Mouse (Mus musculus) yolk sac, embryonic 10.5 days (tissue): ENCODE measurements around the gene Dst.
A peak's percentile ranks its signal among the peaks of the same experiment; 100 is the strongest.
"Not testable (repeated sequence)": the region's sequence is repeated elsewhere in the genome, so short reads cannot be mapped to it uniquely, and the experiment has no call there.

Experiments used
- DNase-seq: peaks from one replicate; pipeline ENCODE4 v3.0.0-alpha.2; 2017; ENCODE audit warnings: low spot score

Dst gene

DNA sequence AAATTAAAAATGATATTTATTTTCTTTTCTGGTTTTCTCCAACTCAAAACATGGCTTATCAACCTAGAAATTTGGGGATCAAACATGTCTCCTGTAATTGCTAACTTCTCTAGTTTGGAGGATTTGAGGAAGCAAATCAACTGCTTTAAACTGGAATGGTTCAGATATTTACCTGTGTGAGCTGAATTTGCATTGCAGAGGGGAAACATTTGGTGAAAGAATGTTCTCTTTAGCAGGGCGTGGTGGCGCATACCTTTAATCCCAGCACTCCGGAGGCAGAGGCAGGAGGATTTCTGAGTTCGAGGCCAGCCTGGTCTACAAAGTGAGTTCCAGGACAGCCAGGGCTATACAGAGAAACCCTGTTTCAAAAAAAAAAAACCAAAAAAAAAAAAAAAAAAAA is 158.4 kb downstream of the Dst start:
- not testable (repeated sequence) for DNase-seq

- no peak for DNase-seq
Measured at GRCm38 (mm10) chr1:34068341-34068740, 160.3 kb downstream of the Dst start.

DNA sequence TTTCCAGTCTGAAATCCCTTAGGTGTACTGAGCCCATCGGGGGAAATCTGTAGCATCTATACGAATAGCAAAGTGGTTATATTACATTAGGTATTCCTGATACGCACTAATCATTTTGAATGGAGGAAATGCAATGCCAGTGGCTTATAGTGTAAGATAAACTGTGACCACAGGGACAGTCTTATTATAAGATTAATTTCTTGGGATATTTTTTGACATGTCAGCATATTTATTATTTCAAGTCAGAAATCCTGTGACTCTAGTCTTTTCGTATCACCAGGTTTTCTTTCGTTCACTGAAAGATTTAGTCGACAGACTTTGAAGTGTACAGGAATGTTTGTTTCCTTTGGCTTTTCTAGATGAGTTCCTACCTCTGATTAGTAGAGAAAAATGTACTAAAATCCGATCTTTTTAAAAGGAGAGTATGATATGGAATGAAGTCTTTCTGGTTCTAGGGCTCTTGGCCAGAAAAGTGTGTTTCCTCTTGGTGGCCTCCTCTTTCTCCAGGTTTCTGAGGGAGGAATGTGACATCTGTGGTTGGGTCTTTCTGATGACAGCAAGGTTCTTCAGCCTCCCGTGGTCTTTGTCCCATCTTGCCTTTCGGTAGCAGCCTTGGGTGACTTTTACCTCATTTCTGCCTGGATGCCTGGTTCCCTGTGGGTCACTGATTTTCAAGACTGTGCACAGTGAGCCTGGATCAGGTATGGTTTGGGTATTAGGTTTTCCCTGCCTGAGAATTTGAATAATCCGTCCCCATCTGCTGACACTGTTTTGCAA is 161.7 kb downstream of the Dst start:
- no peak for DNase-seq

DNA sequence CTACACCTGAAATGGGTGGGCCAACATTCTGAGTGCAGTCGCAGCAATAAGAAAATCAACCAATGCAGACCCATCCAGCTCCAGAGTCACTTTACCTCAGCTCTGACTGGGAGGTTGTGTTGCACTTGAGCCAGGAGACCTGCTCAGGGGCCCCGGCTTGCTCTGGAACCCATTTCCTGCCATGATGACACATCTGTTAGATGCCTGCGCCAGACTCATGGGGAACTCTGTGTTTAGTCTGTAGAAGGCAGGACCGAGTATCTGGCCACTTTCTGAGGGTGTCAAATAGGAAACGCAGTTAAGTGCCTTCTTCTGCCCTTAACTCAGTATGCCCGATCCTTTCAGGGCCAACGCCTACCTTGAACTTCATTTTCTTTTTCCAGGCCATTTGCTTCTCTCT is 162.4 kb downstream of the Dst start:
- no peak for DNase-seq

DNA sequence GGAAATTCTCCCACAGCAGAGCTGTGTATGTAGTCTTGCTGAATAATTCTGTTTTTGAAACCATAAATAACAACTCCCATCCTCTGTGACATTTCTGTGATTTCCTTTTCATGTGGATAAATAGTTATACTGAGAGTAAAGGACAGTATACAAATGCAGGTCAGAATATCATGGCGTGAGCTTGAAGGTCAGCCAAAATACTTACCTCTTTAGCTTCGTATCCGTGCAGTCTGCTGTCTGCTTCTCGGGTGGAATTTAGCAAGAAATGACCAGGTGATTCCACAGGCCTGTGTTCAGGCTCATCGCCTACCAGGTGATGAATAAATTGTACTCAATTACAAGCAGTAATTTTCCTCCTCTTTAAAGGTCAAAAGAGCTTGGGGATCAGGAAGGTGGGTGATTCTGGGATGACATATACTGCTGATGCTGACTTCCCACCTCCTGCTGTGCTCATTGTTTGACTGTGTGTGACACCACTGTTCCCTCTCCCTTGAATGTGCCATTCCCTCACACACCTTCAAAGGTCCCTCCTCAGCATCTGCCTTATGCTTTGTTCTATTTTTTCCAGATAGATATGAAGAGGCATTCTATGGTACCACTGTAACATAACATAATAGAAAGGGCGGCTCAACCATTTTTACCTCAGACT is 163.1 kb downstream of the Dst start:
- DNase-seq = no peak

DNA sequence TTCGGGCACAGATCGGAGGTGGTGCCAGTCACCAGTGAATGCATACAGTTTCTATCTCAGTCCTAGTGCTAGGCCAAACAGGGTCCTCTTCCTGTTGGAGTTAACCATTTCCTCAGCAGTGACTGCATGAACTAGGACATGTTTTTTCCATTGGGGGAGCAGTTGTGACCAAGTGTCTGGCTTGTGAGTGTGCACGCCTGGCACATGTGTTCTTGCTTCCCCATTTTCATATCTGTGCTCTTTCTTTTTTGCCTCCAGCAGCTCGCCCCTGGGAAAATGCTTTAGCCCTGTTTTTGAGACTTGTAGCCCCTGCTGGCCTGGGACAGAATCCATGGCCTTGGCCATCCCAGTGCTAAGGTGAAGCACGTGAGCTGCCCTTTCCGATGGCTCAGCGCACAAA is 164.2 kb downstream of the Dst start:
- no peak for DNase-seq

DNA sequence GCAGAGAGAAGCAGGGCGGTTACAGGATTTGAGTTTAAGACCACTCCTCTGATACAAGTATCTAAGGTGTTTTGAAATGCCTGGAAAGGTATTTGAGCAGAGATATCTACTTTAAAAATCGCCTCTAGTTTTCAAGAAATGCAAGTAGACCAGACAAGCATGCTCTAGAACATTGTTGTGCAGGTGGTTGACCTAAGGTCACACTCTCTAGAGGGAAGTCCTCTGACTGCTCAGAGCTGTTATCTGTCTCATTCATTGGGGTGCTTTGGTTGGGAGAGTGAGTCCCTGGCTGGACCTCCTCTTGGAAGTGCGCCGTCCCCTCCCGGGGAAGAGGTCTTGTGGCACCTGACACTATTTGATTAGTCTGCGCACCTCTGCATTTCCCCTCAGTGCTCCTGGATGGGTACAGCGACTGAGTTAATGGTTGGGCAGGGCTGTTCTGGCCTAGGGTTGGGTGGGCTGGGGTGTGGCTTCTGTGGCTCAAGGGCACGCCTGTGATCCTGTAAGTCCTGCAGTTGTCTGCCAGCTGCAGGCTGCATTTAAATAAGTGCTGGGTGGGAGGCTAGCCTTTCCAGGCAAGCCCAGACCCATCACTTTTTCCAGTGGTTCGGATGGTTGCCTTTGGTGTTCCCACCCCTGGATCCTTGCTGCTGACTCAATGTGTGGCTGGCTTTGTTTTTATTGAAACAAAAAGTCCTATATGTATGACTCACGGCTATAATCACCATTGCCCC is 165.6 kb downstream of the Dst start:
- no peak for DNase-seq

DNA sequence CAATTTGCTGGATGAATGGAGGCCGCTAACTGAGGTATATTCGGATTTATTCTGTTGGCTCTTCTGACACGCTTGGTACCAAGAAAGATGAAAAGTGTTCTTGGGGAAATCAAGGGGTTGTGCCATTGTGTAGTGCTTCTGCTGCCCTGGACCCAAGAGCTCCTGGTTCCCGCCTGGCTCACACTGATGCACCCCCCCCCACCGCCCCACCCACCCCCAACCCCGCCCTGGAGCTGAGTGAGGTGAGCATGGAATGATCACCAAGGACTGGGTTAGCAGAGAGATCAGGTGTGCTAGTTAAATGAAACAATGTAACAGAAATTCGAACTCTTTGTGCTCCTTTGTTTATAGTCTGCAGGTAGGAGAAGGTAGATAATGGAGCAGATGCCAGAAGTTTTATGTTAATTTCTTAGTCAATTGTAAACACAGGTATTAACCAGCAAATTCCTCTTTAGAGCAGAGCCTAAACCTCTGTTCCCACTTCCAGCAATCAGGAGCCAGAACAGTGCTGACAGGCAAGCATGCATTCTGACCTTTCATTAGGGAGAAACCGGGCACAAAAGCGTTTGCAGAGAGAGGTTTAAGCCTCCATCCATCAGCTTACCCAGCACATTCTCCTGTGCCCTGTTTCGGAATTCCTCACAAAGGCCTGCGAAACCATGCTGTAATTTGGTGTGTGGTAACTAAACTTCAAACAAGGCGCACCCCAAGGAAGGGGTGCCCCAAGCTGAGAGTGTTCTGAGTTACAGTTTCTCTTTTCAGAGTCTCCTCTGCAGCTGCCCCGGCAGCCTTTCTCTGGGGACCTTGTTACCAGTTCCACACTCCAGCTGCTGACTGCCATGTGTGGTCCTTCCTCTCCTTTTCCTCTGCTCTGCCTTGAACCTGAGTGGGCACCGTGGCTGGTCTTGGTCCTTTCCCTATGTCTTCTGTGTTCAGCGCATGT is 166.5 kb downstream of the Dst start:
- DNase-seq = no peak

DNA sequence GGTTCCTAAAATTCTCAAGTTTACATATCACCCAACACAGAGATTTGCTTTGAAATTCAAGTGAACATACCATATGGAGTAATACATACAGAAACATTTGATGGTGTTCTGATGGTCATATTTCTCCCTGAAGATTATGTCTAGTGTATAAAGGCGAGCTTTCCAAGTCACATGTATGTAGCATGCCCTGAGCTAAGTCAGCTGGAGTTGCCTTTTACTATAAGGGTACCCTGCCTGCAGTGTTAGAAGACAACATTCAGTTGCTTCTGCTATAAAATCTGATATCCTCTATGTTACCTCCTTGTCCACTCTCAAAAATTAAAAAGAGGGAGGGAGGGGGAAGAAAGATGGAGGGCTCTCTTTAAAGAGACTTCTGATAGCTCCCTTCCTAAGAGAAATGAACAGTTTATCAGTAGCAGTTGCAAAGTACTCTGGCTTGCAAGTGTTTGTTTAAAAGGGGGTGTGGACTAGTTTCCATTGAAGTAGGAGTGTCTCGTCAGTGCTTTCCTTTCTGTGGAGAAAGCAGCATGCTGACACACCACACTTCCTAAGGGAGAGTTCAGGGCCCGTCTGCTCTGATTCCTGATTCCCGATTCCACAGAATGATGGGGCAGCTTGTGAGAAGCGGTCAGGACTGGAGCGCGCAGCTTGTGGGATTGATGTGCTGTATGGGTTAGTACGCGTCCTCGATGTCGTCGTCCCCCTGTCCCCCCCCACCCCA is 168.8 kb downstream of the Dst start:
- DNase-seq = peak; percentile 64

DNA sequence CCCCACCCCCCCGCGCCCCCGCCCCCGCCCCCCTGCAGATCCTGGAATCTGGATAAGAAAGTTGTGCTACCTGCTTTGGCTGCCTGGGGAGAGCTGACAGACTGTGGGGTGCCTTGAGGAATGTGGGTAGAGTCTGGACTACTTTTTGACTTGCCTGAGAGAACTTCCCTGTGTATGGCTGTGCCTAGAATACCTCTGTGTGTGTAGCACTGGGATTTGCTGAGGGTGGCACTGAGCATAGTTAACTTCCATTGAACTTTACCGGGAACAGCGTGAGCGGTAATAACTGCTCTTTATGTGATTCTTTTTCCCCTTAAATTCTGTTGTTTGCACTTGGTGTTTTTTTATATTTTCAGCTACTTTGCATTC is 169.4 kb downstream of the Dst start:
- DNase-seq = no peak

GRCm38 (mm10) chr1:34077941-34078340 is 169.9 kb downstream of the Dst start:
- DNase-seq = no peak

- no peak for DNase-seq
Measured at GRCm38 (mm10) chr1:34089011-34089410, 181.0 kb downstream of the Dst start.

DNA sequence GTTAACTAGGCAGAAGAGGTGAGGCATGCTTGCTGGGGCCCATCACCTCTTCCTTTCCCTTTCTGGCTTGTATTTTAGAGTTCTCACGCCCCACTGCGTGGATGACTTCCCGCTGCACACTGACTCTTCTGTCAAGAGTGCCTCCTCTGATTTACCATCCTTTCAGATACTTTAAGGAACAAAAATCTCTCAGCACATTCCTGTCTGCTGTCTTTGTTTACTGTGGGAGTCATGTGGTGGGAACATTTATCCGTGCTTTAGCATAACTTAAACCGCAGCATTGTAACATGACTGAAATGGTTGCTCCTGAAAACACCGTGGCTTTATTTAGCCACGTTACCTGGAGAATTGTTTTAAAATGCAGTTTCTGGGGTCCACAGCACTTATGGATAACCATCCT is 182.7 kb downstream of the Dst start:
- DNase-seq = no peak

- no peak for DNase-seq
Measured at GRCm38 (mm10) chr1:34093652-34094051, 185.6 kb downstream of the Dst start.

- DNase-seq = no peak
Measured at GRCm38 (mm10) chr1:34094301-34094700, 186.3 kb downstream of the Dst start.

DNA sequence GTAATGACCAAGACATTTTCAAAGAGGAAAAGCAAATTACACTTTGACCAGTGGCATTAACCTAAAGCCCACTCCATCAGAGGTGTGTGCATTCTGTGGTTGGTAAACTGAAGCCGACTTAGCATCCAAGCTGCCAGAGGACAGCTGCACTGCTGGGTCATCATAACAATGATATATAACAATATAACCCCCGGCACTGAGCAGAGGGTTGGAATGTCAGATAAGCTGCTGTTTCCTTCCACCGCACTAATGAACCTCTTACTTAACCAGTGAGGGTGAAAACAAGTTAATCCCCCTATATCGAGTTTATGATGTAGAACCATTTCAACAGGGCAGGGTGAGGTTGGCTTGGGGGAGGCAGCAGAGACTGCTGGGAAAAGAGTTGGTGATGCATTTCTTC is 187.1 kb downstream of the Dst start:
- no peak for DNase-seq

DNA sequence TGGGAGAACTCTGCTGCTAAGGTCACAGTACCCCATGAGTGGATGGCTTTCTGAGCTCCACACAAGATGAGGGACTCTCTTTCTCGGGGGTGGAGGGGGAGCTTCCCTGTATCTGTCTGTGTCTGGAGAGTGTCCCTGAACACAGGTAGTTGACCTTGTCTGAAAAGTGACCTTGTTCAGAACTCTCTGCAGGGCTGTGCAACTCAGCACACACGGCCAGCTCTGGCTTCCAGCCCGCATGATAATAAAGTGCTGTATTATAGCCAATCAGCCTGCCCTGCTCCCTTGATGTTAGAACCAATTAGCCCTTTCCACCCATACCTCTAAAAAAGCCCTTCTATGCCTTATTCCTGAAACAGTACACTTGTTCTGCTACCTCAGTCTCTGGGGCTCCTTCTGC is 188.9 kb downstream of the Dst start:
- no peak for DNase-seq

GRCm38 (mm10) chr1:34097640-34098039 is 189.6 kb downstream of the Dst start:
- DNase-seq = no peak

DNA sequence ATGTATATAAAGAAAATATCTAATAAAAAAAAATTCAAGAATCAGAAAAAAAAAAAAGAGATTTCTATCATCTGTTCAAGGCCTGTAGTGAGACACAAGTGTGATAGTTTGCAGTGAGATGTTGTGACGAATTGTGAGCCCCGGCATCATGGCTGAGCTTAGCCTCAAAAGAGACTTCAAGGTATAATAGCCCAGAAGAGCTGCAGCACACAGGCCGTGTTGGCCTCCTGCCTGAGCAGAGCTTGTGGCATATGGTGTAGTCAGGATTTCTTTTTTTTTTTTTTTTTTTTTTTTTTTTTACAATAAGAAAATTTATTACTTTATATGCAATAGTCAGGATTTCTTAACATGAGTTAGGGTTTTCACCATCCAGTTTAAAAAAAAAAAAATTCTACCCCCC is 191.4 kb downstream of the Dst start:
- no peak for DNase-seq

DNA sequence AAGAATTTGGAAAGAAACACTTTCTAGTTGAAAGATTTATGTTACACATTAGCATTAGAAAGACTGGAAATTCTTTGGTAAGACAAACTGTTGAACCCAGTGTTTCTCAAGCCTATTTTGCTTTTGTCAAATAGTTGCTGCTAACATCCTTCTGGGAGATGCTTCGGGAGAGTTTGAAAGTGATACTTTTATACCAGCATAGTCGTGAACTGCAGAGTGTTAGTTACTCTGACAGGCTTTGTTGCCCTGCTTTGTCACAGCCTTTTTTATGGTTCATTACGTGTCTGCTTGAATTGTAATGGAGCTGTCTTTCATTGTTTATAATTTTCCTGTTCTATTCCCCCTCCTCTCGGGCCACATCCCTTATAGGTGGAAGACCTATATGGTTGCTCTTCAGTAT is 192.4 kb downstream of the Dst start:
- no peak for DNase-seq

GRCm38 (mm10) chr1:34102604-34103003 is 194.6 kb downstream of the Dst start:
- DNase-seq = no peak
